Mouse (Mus musculus): ENCODE data around the gene Mras. TPM values are rescaled to one million over a fixed set of nuclear protein-coding genes. Genes with fewer than 3 reads are reported as not detected.
A peak's percentile ranks its signal among the peaks of the same experiment; 100 is the strongest.

The Mras gene
- polyA plus RNA-seq, 1 experiment from 2014 or later: 5.2 TPM

DNA sequence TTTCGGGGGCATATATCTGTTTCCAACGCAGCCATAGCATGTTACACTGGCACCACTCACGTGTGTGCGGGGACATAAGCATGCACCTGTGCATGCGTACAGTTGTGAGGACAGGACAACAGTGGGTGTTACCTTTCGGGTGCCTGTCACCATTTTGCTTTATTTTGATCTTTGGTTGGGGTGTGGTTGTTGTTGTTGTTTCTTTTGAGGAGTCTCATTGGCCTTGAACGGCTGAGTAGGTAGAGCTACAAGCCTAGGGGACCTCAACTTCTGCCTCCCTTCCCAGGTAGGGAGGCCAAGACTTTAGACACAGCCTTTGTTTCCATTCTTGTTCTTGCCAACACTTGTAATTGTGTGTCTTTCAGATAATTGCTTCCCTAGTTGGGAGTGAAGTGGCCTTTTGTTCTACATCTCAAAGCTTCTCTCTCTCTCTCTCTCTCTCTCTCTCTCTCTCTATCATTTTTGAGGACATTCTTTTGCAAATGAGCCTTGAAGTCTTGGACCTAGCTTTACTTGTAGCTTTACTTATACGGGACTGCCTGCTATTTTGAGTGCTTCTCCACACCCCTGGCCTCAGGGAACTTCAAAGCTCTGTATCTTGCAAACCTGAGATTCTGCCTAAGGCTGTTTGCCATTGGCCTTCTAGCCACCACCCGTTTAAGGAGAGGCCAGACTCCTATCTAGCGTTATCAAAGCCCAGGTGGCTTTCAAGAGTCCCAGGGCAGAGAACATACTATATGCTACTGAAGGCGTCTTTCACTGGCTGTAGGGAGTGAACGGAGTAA is 792 bp upstream of the Mras start:
- Histone ChIP-seq H3K9me3 (replicated peaks) (no peaks in the 10 kb centered on the region), H3K4me3 (no peak overlapping the region), H3K9ac (no peak overlapping the region), H3K27me3 (replicated peaks) (peaks cover 67% of the 10 kb centered on the region), H3K4me1 (peaks cover 14% of the 10 kb centered on the region), H3K36me3 (no peaks in the 10 kb centered on the region), H3K27ac (no peak overlapping the region), H3K4me2 (no peak overlapping the region)
- 59% methylated on average over 12 of the region's 12 CpGs for whole genome bisulfite sequencing (ENCODE audit: insufficient replicate concordance)
- ATAC-seq: no peak

DNA sequence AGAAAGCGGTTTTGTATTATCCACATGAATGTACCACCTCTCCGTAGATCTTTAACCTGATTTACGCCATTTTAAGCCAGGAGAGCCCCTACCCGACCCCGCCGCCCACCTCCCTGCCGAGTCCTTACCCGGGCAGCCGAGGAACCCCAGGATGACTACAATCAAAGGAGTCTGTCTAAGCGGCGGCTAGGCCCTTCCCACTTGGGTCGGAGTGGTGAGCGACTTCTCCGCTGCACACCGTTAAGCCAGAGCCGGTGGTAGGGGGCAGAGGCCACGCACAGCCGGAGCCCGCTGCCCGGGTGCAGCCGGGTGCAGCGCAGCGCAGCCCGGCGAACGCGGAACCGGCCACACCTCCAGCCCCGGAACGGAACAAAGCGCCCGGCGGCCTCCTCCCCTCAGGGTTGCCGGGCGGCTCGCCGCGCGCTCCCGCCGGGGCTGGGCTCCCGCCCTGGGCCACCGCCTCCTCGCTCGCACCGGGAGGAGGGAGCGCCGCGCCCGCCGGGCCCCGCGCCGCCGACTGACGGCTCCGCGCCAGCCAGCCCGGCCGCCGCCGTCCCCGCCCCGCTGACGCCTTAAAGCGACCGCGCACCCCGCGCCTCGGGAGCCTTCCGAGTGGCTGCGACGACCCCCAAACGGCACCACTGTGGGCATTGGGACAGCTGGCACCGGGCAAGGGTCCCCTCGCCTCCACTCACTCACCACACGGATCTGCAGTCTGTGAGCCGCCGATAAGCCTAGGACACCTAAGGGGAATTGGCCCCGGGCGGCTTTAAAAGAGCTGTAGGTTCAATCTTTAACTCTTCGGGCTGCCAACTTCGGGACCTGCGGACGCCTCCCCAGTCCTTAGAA is 775 bp downstream of the Mras start:
- Histone ChIP-seq H3K27ac (no peak overlapping the region), H3K4me1 (peaks cover 20% of the 10 kb centered on the region), H3K9me3 (replicated peaks) (no peaks in the 10 kb centered on the region), H3K27me3 (replicated peaks) (peaks cover 63% of the 10 kb centered on the region), H3K9ac (peak overlapping the region; percentile 14), H3K36me3 (no peaks in the 10 kb centered on the region), H3K4me2 (peak overlapping the region; percentile 79), H3K4me3 (peak overlapping the region; percentile 61)
- peak; percentile 68 for ATAC-seq
- 1% methylated on average over 59 of the region's 86 CpGs for WGBS (ENCODE audit: insufficient replicate concordance)

DNA sequence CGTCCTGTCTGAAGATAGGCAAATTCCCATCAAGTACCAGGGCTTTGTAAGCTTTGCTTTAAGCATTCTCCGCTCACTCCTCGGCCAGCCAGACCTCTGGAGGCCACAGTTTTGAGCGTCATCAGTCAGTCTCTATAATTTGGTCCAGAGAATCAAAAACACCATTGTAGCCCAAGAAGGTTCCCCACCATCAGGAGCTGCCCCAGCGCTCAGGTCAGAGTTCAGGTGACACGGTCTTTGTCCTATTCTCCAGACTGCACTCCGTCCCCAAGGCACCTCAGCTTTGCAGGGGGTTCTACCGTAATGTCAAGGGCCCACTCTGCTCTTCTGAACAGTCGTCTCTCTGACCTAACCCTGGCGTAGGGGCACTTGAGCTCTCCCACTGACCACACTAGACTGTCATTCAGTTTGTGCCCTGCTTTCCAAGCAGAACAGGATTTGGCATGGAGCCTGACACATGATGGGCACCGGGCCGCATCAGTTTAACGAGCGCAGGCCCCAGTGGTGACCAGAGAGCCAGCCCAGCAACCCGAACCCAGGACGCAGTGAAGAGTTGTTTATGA is 1.5 kb downstream of the Mras start:
- H3K4me3 ChIP-seq: peak overlapping the region; percentile 61
- H3K27me3 ChIP-seq (replicated peaks): peaks cover 63% of the 10 kb centered on the region
- no peak for ATAC-seq

DNA sequence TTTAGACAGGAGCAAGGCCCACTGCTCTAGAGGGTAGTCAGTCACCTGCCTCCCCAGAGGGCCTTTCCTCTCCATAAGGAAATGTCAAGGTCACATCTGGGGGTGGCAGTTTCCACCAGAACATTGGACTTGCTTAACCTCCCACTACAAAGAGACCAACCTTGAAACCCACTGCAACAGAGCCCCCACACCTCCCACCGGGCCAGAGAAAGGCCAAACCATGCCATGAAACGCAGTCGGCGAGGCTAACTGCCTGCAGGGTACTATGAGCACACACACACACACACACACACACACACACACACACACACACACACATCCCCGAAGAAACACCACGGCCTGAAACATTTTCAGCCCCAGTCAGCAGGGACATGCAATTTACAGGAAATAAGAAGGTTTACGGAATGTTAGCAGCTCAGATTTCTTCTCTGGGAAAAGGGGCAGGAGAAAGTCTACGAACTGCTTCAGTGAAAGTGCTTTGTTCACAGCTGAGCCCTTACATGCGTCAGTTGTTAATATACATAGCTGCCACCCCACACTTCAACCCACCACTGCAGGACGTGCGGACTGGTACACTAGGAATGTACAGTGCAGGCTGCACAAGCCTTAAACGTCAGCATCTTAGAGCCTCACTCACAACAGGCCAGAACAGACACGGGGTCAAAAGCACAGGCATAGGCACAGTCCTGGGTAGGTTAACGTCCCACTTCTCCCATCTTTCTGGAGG is 2.1 kb downstream of the Mras start:
- H3K4me3 ChIP-seq: peak overlapping the region; percentile 61
- H3K9ac ChIP-seq: no peak overlapping the region
- no peaks in the 10 kb centered on the region for H3K9me3 ChIP-seq (replicated peaks)
- H3K27ac ChIP-seq: no peak overlapping the region
- no peaks in the 10 kb centered on the region for H3K36me3 ChIP-seq
- peaks cover 20% of the 10 kb centered on the region for H3K4me1 ChIP-seq
- 58% methylated on average over 14 of the region's 14 CpGs for WGBS (ENCODE audit: insufficient replicate concordance)
- H3K27me3 ChIP-seq (replicated peaks): peaks cover 61% of the 10 kb centered on the region
- peak overlapping the region; percentile 79 for H3K4me2 ChIP-seq
- no peak for ATAC-seq

More for the DNA sequence above, 1.5 kb downstream of the Mras start:
- peak overlapping the region; percentile 79 for H3K4me2 ChIP-seq
- no peaks in the 10 kb centered on the region for H3K36me3 ChIP-seq
- no peak overlapping the region for H3K27ac ChIP-seq
- no peaks in the 10 kb centered on the region for H3K9me3 ChIP-seq (replicated peaks)
- 39% methylated on average over 16 of the region's 16 CpGs for WGBS (ENCODE audit: insufficient replicate concordance)
- no peak overlapping the region for H3K9ac ChIP-seq
- peaks cover 20% of the 10 kb centered on the region for H3K4me1 ChIP-seq

DNA sequence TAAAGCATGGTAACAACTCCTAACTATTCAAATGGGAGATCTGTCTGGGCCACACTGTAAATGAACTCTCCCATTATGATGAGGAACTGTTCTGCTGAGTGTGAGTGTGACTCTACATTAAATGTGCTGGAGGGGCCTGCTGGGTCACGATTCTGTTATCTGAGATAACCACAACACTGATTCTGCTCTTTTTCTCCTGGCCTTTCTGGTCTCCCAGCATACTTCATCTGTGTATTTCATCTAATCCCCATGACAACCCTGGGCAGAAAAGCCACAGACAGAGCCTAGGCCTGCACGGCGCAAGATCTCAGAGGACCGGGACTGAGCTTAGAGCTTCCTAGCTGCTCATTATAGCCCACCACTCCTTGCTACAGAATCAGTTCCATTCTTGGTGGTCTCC is 4.7 kb downstream of the Mras start:
- WGBS (ENCODE audit: insufficient replicate concordance): 5% methylated on average over 4 of the region's 4 CpGs
- Histone ChIP-seq H3K36me3 (no peaks in the 10 kb centered on the region), H3K27me3 (replicated peaks) (peaks cover 38% of the 10 kb centered on the region), H3K9ac (no peak overlapping the region), H3K4me2 (no peak overlapping the region), H3K4me3 (no peak overlapping the region), H3K4me1 (peaks cover 20% of the 10 kb centered on the region), H3K27ac (no peak overlapping the region), H3K9me3 (replicated peaks) (no peaks in the 10 kb centered on the region)
- peak; percentile 67 for ATAC-seq

DNA sequence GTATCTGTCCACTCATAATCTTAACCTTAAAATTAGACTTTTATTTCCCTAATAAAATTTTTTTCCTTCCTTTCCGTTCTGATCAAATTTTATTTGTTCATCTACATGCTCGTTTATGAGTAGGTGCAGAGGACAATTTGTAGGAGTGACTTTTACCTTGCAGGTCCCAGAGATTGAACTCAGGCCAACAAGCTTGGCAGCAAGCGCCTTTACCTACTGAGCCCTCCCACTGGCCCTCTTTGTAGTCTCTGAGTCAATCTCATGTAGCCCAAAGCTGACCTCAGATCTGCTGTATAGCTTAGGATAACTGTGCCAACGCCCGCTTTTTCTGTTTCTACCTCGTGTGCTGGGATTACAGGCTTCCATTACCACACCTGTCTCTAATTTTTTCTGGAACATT is 5.2 kb downstream of the Mras start:
- no peak for ATAC-seq
- 60% methylated on average over 6 of the region's 6 CpGs for WGBS (ENCODE audit: insufficient replicate concordance)
- H3K9ac ChIP-seq: no peak overlapping the region
- H3K4me2 ChIP-seq: no peak overlapping the region
- peaks cover 32% of the 10 kb centered on the region for H3K27me3 ChIP-seq (replicated peaks)
- H3K9me3 ChIP-seq (replicated peaks): no peaks in the 10 kb centered on the region
- no peaks in the 10 kb centered on the region for H3K36me3 ChIP-seq
- H3K4me3 ChIP-seq: no peak overlapping the region
- peaks cover 20% of the 10 kb centered on the region for H3K4me1 ChIP-seq
- no peak overlapping the region for H3K27ac ChIP-seq

DNA sequence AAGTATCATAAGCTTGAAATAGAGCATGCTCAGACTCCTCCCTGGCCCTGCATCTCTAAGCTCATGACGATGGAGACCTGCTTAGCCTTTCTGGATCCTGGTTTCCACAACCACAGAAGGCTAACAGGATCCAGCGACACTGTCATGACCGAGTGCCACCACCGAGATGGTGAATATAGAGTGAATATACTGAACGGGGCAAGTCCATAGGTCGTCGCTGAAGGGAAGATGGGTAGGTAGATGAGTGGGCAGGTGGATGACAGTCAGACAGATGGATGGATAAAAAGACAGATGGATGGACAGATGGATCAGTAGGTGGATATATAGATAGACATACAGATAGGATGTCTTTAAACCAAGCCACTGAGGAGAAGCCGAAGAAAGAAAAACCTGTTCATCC is 5.8 kb downstream of the Mras start:
- H3K27me3 ChIP-seq (replicated peaks): peaks cover 26% of the 10 kb centered on the region
- H3K9me3 ChIP-seq (replicated peaks): no peaks in the 10 kb centered on the region
- no peak overlapping the region for H3K9ac ChIP-seq
- no peak overlapping the region for H3K27ac ChIP-seq
- H3K36me3 ChIP-seq: no peaks in the 10 kb centered on the region
- no peak overlapping the region for H3K4me3 ChIP-seq
- peaks cover 20% of the 10 kb centered on the region for H3K4me1 ChIP-seq
- 76% methylated on average over 8 of the region's 8 CpGs for WGBS (ENCODE audit: insufficient replicate concordance)
- H3K4me2 ChIP-seq: no peak overlapping the region
- no peak for ATAC-seq

DNA sequence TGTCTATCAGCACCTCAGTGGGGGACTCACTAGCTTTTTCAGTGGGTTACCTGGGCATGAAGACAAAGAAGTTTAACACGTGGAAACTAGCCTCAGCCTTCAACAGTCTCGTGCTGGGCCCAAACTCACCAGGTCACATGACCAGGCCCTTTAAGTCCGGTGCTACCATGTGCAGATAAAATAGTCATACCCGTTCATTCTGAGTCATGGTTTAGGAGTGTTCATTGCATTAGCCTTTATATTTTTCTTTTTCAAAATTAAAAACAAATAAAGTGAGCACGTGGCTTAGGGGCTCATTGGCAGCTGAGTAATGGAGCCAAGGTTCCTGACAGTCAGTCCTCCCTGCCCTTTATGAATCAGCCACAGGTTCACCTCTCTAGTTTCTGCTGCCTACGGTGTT is 6.4 kb downstream of the Mras start:
- H3K27ac ChIP-seq: no peak overlapping the region
- 62% methylated on average over 6 of the region's 6 CpGs for WGBS (ENCODE audit: insufficient replicate concordance)
- no peaks in the 10 kb centered on the region for H3K36me3 ChIP-seq
- peaks cover 20% of the 10 kb centered on the region for H3K4me1 ChIP-seq
- H3K27me3 ChIP-seq (replicated peaks): peaks cover 21% of the 10 kb centered on the region
- no peak overlapping the region for H3K4me3 ChIP-seq
- no peak overlapping the region for H3K4me2 ChIP-seq
- ATAC-seq: no peak
- no peaks in the 10 kb centered on the region for H3K9me3 ChIP-seq (replicated peaks)
- H3K9ac ChIP-seq: no peak overlapping the region

DNA sequence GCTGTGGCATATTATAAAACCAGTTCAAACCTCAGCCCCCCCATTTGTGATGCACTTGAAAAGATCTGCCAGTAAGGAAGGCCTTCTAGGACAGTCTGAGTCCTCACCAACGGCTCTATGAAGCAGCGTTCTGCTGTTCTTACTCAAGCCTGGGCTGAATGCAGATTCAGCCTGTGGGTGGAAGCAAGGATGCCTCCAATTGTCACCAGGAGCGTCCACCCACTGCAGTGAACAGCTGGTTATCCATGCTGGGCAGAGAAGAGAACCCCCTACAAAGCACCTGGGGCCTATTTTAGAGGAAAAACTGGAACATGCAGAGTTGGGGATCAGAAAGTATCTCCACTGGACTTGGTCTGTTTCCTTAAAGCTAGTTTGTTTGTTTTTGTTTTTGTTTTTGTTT is 7.3 kb downstream of the Mras start:
- Histone ChIP-seq H3K27me3 (replicated peaks) (peaks cover 11% of the 10 kb centered on the region), H3K4me1 (peaks cover 25% of the 10 kb centered on the region), H3K36me3 (no peaks in the 10 kb centered on the region), H3K9me3 (replicated peaks) (no peaks in the 10 kb centered on the region), H3K27ac (no peak overlapping the region), H3K4me3 (no peak overlapping the region), H3K4me2 (no peak overlapping the region), H3K9ac (no peak overlapping the region)
- no peak for ATAC-seq
- WGBS (ENCODE audit: insufficient replicate concordance): 62% methylated on average over 3 of the region's 3 CpGs

DNA sequence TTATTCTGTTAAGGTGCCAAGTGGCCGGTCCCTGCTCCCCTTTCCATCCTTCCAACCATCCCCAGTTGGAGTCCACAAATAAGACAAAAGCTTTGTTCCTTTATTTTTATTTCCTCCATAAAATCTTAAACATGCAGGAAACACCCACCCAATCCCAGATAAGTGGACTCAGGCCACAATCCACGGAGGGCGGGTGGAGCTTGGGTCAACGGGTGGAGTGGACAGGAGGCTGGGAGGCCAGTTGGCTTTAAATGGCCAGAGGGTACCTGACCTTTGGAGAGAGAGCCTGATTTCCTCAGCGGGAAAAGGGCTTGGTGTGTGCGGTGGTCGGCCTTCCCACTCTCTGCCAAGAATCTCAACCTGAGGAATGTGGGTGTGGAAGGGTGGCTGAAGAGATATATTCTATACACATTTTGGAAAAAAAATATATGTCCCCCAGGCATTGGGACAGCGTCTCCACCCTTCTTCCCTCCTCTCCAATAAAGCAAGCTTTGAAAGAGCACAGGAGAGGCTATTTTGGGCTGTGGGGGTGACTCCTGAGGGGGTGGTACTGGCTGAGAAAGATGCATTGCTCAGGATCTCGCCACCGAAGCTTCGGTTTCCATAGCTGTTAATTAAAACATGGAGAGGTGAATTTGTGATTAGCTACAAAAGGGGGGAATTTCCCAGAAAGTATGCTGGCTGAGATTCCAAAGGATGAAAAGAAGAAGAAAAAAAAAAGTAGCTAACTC is 8.4 kb downstream of the Mras start:
- Histone ChIP-seq H3K9me3 (replicated peaks) (no peaks in the 10 kb centered on the region), H3K9ac (no peak overlapping the region), H3K4me2 (no peak overlapping the region), H3K27ac (no peak overlapping the region), H3K36me3 (no peaks in the 10 kb centered on the region), H3K4me3 (no peak overlapping the region), H3K27me3 (replicated peaks) (0 out of 2 replicates have a peak, but pooled peaks cover under 1% of the 10 kb centered on the region), H3K4me1 (peaks cover 27% of the 10 kb centered on the region)
- no peak for ATAC-seq
- WGBS (ENCODE audit: insufficient replicate concordance): 70% methylated on average over 11 of the region's 11 CpGs

DNA sequence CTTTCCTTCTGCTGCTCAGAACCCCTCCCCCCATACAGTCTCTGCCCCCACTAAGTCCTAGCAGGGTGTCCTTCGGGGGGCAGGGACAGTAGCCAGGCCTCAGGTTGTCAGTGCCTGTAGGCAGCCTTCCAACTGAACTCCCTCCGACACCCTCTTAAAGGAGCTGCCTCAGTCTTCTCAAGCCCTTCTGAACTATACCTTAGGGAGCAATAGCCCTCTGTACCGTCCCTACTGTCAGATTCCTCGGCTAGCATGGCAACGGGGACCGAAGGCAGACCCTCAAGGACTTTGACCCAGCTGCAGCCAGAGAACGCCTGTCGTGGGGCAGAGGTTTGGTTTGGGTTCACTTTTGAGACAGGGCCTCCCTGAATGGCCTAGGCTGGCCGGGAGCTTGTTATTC is 11.9 kb downstream of the Mras start:
- H3K4me3 ChIP-seq: no peak overlapping the region
- ATAC-seq: no peak
- no peaks in the 10 kb centered on the region for H3K9me3 ChIP-seq (replicated peaks)
- H3K4me1 ChIP-seq: peaks cover 31% of the 10 kb centered on the region
- H3K27ac ChIP-seq: peak overlapping the region; percentile 68; the same call in 1 of the 2 replicates
- H3K27me3 ChIP-seq (replicated peaks): 0 out of 2 replicates have a peak, but pooled peaks cover 10% of the 10 kb centered on the region
- H3K36me3 ChIP-seq: no peaks in the 10 kb centered on the region
- H3K4me2 ChIP-seq: no peak overlapping the region
- H3K9ac ChIP-seq: no peak overlapping the region
- 61% methylated on average over 9 of the region's 9 CpGs for WGBS (ENCODE audit: insufficient replicate concordance)

All from liver, embryonic 12.5 days (tissue).